Mouse (Mus musculus) stomach, embryonic 14.5 days (tissue): ENCODE results near the gene Gm45213. TPM values are rescaled to one million over a fixed set of nuclear protein-coding genes. Genes with fewer than 3 reads are reported as not detected.
A peak's percentile ranks its signal among the peaks of the same experiment; 100 is the strongest.

Source experiments
- ATAC-seq: fragments of 200-750 bp; cut with Nextera tagmentation; 2 replicates; pipeline ENCODE4 v1.8.0; 2017; ENCODE audit warnings: low read depth, moderate TSS enrichment; ENCODE audit not compliant: insufficient number of reproducible peaks, insufficient read depth, low FRiP score
- H3K27ac ChIP-seq: fragments of 300-500 bp; sonication (generic); 2 replicates; pipeline ENCODE4 v1.5.1; 2014; ENCODE audit warnings: mild to moderate bottlenecking, low read length, moderate library complexity, mixed read lengths
- H3K27me3 ChIP-seq: fragments of 300-500 bp; sonication (generic); 2 replicates; pipeline ENCODE4 v1.6.1; 2014; ENCODE audit warnings: low read length, control low read depth, mixed read lengths; ENCODE audit not compliant: control insufficient read depth, insufficient read depth
- H3K36me3 ChIP-seq: fragments of 300-500 bp; sonication (generic); 2 replicates; pipeline ENCODE4 v1.6.1; 2014; ENCODE audit warnings: mild to moderate bottlenecking, control low read depth, low read length, moderate library complexity, mixed read lengths; ENCODE audit not compliant: control insufficient read depth, insufficient read depth
- H3K4me1 ChIP-seq: fragments of 300-500 bp; sonication (generic); 2 replicates; pipeline ENCODE4 v1.6.1; 2014; ENCODE audit warnings: low read length, control low read depth, mixed read lengths; ENCODE audit not compliant: control insufficient read depth, insufficient read depth
- H3K4me2 ChIP-seq: fragments of 300-500 bp; sonication (generic); replicated peaks from 2 replicates; pipeline ENCODE4 v1.6.1; 2014; ENCODE audit warnings: low read depth, low read length, control low read depth
- H3K4me3 ChIP-seq: fragments of 300-500 bp; sonication (generic); 2 replicates; pipeline ENCODE4 v1.5.1; 2014; ENCODE audit warnings: low read depth, low read length, control low read depth
- H3K9ac ChIP-seq: fragments of 300-500 bp; sonication (generic); replicated peaks from 2 replicates; pipeline ENCODE4 v1.6.1; 2014; ENCODE audit warnings: low read depth, mild to moderate bottlenecking, control low read depth, low read length, moderate library complexity, mixed read lengths
- H3K9me3 ChIP-seq: fragments of 300-500 bp; sonication (generic); 2 replicates; pipeline ENCODE4 v1.6.1; 2016; ENCODE audit warnings: low read depth, low read length, control low read depth; ENCODE audit not compliant: control insufficient read depth
- WGBS: fragments of 180-500 bp; shearing (Covaris S2); extraction: QIAGEN DNeasy Blood & Tissue Kit; methylation state at CpG from one replicate; pipeline ENCODE4 v1.1.7; 2014; 5-methylcytosine and 5-hydroxymethylcytosine counted together
- polyA plus RNA-seq: library from polyadenylated mRNA; unstranded; fragments of >200 nt; fragmentation: Nextera tagmentation; extraction: Ambion mirVana; gene quantifications from 2 replicates; pipeline ENCODE4 v1.2.1, GENCODE M21; 2014

The Gm45213 gene
- polyA plus RNA-seq, 1 experiment from 2014 or later: not detected

- H3K27me3 ChIP-seq: no peaks in the 10 kb centered on the region
- H3K9me3 ChIP-seq: no peaks in the 10 kb centered on the region
- H3K4me1 ChIP-seq: peaks cover 11% of the 10 kb centered on the region
- WGBS: 57% methylated on average over 7 of the region's 7 CpGs
- no peak for ATAC-seq
- H3K27ac ChIP-seq: no peak overlapping the region
- H3K4me3 ChIP-seq: no peak overlapping the region
- H3K9ac ChIP-seq: no peak overlapping the region
- H3K36me3 ChIP-seq: no peaks in the 10 kb centered on the region
- H3K4me2 ChIP-seq: no peak overlapping the region
Observed at GRCm38 (mm10) chr7:66106581-66107056, 63.2 kb downstream of the Gm45213 start.

GRCm38 (mm10) chr7:66107206-66107605 lies 63.8 kb downstream of the Gm45213 start:
- no peak overlapping the region for H3K27ac ChIP-seq
- H3K4me1 ChIP-seq: peaks cover 11% of the 10 kb centered on the region
- ATAC-seq: no peak
- no peak overlapping the region for H3K9ac ChIP-seq
- no peaks in the 10 kb centered on the region for H3K27me3 ChIP-seq
- WGBS: 65% methylated on average over 11 of the region's 11 CpGs
- no peak overlapping the region for H3K4me3 ChIP-seq
- no peaks in the 10 kb centered on the region for H3K9me3 ChIP-seq
- no peaks in the 10 kb centered on the region for H3K36me3 ChIP-seq
- no peak overlapping the region for H3K4me2 ChIP-seq

DNA sequence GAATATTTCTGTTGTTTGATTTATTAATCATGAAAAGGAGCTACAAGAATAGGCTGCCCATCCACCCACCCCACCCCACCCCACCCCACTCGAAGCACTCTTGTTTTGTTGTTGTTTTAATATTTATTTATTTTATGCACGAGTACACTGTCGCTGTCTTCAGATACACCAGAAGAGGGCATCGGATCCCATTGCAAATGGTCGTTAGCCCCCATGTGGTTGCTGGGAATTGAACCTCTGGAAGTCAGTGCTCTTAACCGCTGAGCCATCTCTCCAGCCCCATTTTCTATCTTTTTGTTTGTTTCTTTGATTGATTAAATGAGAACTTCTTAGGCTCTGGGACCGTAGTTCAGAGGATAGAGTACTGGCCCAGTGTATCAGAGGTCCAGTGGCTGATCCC lies 64.5 kb downstream of the Gm45213 start:
- no peaks in the 10 kb centered on the region for H3K36me3 ChIP-seq
- 14% methylated on average over 7 of the region's 7 CpGs for WGBS

DNA sequence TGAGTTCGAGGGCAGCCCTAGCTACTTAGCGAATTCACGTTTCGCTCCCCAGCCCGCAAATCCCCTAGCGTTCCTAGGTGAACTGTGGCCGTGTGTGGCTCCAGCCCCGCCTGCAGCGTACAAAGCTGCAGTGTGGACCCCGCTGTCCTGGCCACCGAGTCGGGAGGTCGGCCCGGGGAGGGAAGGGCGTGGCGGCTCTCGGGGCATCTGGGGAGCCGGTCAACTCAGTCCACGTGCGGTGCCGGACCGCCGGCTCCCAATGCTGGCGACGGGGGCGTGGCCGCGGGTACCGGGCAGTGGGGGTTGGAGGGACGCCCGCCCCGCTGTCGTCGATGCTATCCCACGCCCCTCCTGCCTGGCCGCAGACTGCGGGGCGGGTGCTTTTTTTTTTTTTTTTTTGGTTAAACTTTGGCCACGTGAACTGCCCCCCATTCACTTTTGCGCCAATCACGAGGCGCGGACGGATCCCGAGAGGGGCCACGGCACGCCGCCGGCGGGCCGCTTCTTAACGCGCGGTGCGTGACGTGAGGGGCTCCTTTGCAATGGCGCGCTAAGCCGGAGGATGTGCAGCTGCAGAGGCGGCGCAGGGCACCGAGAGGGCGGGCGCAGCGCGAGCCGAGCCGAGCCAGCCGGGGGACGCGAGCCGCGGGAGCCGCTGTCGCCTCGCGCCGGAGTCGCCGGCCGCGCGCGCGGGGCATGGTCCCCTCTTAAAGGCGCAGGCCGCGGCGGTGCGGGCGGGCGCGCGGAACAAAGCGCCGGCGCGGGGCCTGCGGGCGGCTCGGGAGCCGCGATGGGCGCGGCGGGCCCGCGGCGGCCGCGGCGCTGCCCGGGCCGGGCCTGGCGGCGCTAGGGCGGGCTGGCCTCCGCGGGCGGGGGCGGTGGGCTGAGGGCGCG lies 65.8 kb downstream of the Gm45213 start, which contains the start of gene Chsy1:
TSS of gene Chsy1 (plus strand) at position 555 of the 894 bp plus-strand sequence.
- peak within 1 kb of the TSS; percentile 82 for H3K4me2 ChIP-seq
- peaks cover 17% of the 10 kb centered on the region for H3K4me1 ChIP-seq
- peak within 1 kb of the TSS; percentile 91 for H3K4me3 ChIP-seq
- peak; percentile 89 for ATAC-seq
- peak within 1 kb of the TSS; percentile 78 for H3K27ac ChIP-seq
- no peaks in the 10 kb centered on the region for H3K36me3 ChIP-seq
- H3K9ac ChIP-seq: peak within 1 kb of the TSS; percentile 93
- H3K27me3 ChIP-seq: no peaks in the 10 kb centered on the region
- no peaks in the 10 kb centered on the region for H3K9me3 ChIP-seq
- under 1% methylated on average over 89 of the region's 123 CpGs for WGBS

More for the DNA sequence above, 64.5 kb downstream of the Gm45213 start:
- H3K27ac ChIP-seq: no peak overlapping the region
- no peak overlapping the region for H3K4me2 ChIP-seq
- H3K9me3 ChIP-seq: no peaks in the 10 kb centered on the region
- no peak overlapping the region for H3K4me3 ChIP-seq
- peaks cover 11% of the 10 kb centered on the region for H3K4me1 ChIP-seq
- no peak for ATAC-seq
- H3K9ac ChIP-seq: no peak overlapping the region
- H3K27me3 ChIP-seq: no peaks in the 10 kb centered on the region

DNA sequence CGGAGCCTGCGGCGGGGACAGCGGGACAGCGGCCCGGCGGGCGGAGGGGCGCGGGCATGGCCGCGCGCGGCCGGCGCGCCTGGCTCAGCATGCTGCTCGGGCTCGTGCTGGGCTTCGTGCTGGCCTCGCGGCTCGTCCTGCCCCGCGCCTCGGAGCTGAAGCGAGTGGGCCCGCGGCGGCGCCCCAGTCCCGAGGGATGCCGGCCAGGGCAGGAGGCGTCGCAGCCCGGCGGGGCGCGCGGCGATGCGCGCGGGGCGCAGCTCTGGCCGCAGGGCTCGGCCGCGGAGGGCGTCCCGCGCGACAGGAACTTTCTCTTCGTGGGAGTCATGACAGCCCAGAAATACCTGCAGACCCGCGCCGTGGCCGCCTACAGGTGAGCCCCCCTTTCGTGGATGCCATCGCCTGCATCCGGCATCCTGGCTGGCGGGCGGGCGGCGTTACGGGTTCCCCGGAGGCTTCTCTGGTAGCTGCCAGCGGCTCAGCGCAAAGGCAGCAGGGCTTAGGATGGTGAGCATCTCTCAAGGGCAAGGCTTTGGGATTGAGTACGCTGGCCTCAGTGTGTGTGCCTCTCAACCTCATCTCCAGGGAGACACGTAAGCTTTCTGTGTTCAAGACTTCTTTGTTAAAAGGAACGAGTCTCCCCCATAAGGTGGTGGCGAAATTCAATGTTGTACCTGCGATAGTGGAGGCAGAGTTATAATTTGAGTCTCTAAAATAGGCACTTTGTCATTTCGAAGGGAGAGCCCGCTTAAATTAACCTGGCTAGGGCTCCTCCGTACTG lies 66.6 kb downstream of the Gm45213 start:
- H3K4me3 ChIP-seq: peak overlapping the region; percentile 91
- peak overlapping the region; percentile 93 for H3K9ac ChIP-seq
- H3K36me3 ChIP-seq: no peaks in the 10 kb centered on the region
- under 1% methylated on average over 54 of the region's 77 CpGs for WGBS
- no peaks in the 10 kb centered on the region for H3K27me3 ChIP-seq
- peak overlapping the region; percentile 82 for H3K4me2 ChIP-seq
- H3K9me3 ChIP-seq: no peaks in the 10 kb centered on the region
- H3K4me1 ChIP-seq: peaks cover 17% of the 10 kb centered on the region
- peak overlapping the region; percentile 75 for H3K27ac ChIP-seq
- peak; percentile 23; the same call in 1 of the 2 replicates for ATAC-seq

GRCm38 (mm10) chr7:66110636-66111112 lies 67.3 kb downstream of the Gm45213 start:
- Histone ChIP-seq H3K4me1 (peaks cover 19% of the 10 kb centered on the region), H3K4me3 (peak overlapping the region; percentile 91), H3K27me3 (no peaks in the 10 kb centered on the region), H3K9me3 (no peaks in the 10 kb centered on the region), H3K27ac (peak overlapping the region; percentile 11; the same call in 1 of the 2 replicates), H3K9ac (peak overlapping the region; percentile 93), H3K36me3 (no peaks in the 10 kb centered on the region), H3K4me2 (peak overlapping the region; percentile 82)
- ATAC-seq: no peak
- WGBS: 3% methylated on average over 10 of the region's 10 CpGs

GRCm38 (mm10) chr7:66111211-66111610 lies 67.8 kb downstream of the Gm45213 start:
- Histone ChIP-seq H3K4me1 (peaks cover 24% of the 10 kb centered on the region), H3K27ac (peak overlapping the region; percentile 11; the same call in 1 of the 2 replicates), H3K4me2 (peak overlapping the region; percentile 82), H3K9me3 (no peaks in the 10 kb centered on the region), H3K36me3 (no peaks in the 10 kb centered on the region), H3K27me3 (no peaks in the 10 kb centered on the region), H3K9ac (peak overlapping the region; percentile 93; the same call in 1 of the 2 replicates), H3K4me3 (peak overlapping the region; percentile 91)
- WGBS: 60% methylated on average over 10 of the region's 10 CpGs
- ATAC-seq: no peak
